Mouse (Mus musculus): Measurements from ENCODE around the gene Kif6.

DNA sequence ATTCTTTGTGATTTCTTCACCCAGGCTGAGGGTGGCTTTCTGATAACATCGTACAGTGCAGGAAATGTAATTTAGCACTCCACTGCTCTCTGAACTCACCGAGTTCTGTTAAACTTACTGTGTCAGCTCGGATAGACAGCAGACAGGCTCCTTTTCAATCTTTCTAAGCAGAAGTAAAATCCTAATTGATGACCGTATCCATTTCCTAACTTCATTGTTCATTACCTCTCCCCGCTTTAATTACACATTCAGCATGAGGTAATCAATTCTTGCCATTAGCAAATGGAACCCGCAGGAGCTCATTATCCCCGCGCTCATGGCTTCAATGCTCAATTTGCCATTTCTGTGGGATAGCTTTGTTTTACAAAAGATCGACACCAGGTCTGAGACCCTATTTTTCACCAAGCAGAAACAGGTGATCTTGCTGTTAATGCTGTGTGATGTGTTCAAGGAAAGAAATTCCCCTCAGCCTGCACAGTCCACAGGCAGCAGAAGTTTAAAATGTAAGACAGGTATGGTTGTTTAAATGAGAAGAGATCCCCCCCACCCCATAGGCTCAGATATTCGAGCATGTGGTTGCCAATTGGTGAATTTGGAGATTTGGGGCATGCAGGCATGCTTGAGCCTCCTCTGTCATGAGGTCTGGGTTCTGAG lies 152.9 kb downstream of the Kif6 start:
- TF ChIP-seq GATA1 (IDR thresholded peaks at IDR 0.05; ENCODE audit: borderline replicate concordance, low read length) (no peak), FLI1 (IDR thresholded peaks at IDR 0.05; ENCODE audit: low read length) (no peak)

All from megakaryocyte, embryonic 14.5 days (primary cell).